Mouse (Mus musculus) midbrain, embryonic 11.5 days (tissue): Measurements from ENCODE around the gene Mrpl58. TPM values are rescaled to one million over a fixed set of nuclear protein-coding genes. Genes with fewer than 3 reads are reported as not detected.

Experiments
- ATAC-seq: fragments of 200-750 bp; cut with Nextera tagmentation; 2 replicates; pipeline ENCODE4 v1.8.0; 2017; ENCODE audit warnings: moderate TSS enrichment, moderate library complexity; ENCODE audit not compliant: low FRiP score
- DNase-seq: peaks from one replicate; pipeline ENCODE4 v3.0.0; 2015; ENCODE audit warnings: low spot score; ENCODE audit errors: missing footprints
- H3K27ac ChIP-seq: fragments of 300-500 bp; sonication (generic); 2 replicates; pipeline ENCODE4 v1.5.1; 2014; ENCODE audit warnings: low read depth, low read length
- H3K27me3 ChIP-seq: fragments of 300-500 bp; sonication (generic); 2 replicates; pipeline ENCODE4 v1.6.1; 2014; ENCODE audit warnings: mild to moderate bottlenecking, low read length, moderate library complexity, mixed read lengths; ENCODE audit not compliant: control insufficient read depth, insufficient read depth
- H3K36me3 ChIP-seq: fragments of 300-500 bp; sonication (generic); 2 replicates; pipeline ENCODE4 v1.6.1; 2014; ENCODE audit warnings: mild to moderate bottlenecking, low read length, moderate library complexity, mixed read lengths; ENCODE audit not compliant: control insufficient read depth, insufficient read depth
- H3K4me1 ChIP-seq: fragments of 300-500 bp; sonication (generic); 2 replicates; pipeline ENCODE4 v1.6.1; 2014; ENCODE audit warnings: low read length; ENCODE audit not compliant: control insufficient read depth, insufficient read depth
- H3K4me2 ChIP-seq: fragments of 300-500 bp; sonication (generic); 2 replicates; pipeline ENCODE4 v1.6.1; 2014; ENCODE audit warnings: mild to moderate bottlenecking, moderate library complexity
- H3K4me3 ChIP-seq: fragments of 300-500 bp; sonication (generic); 2 replicates; pipeline ENCODE4 v1.5.1; 2014; ENCODE audit warnings: low read depth, low read length
- H3K9ac ChIP-seq: fragments of 300-500 bp; sonication (generic); 2 replicates; pipeline ENCODE4 v1.6.1; 2014; ENCODE audit warnings: low read length
- H3K9me3 ChIP-seq: fragments of 300-500 bp; sonication (generic); 2 replicates; pipeline ENCODE4 v1.6.1; 2016; ENCODE audit warnings: low read length; ENCODE audit not compliant: control insufficient read depth
- WGBS: fragments of 180-500 bp; shearing (Covaris S2); extraction: QIAGEN DNeasy Blood & Tissue Kit; methylation state at CpG from one replicate; pipeline ENCODE4 v1.1.7; 2014; 5-methylcytosine and 5-hydroxymethylcytosine counted together
- polyA plus RNA-seq: library from polyadenylated mRNA; unstranded; fragments of >200 nt; fragmentation: Nextera tagmentation; extraction: Ambion mirVana; gene quantifications from 2 replicates; pipeline ENCODE4 v1.2.1, GENCODE M21; 2014

Mrpl58 gene
- 268 and 278 TPM in 2 replicates for polyA plus RNA-seq

DNA sequence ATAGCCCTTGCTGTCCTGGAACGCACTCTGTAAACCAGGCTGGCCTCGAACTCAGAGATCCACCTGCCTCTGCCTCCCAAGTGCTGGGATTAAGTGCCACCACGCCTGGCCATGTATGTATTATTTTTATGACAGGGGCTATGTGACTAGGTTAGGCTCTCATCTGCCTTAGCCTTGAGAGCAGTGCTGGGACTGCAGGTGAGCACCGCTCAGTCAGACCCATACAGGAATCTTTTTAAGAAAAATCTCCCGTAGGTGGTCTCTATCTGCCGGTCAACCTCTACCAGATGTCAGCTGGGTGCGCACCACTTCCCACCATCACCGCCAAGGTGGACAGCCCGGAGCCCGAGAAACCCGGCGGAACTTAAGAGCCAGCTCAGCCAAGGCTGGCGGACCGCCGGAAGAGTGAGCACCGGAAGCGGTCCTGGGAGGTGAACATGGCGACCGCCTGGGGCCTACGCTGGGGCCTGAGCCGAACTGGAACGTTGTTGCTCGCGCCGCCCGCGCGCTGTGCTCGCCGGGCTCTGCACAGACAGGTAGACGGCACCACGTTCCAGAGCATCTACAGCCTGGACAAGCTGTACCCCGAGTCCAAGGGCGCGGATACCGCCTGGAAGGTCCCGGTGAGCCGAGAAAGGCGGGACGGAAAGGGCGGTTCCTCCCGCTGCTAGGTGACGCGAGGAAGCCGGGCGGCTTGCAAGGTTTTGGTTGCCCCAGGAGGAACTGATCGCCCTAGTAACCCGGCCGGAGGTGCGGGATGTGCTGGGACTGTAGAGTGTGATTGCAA is at the start of gene Mrpl58:
TSS of gene Mrpl58 (plus strand) at position 415 of the 787 bp plus-strand sequence.
- ATAC-seq: peak; percentile 90
- Histone ChIP-seq H3K9me3 (no peaks in the 10 kb centered on the region), H3K27ac (peak within 1 kb of the TSS; percentile 62), H3K4me1 (peaks cover 18% of the 10 kb centered on the region), H3K9ac (peak within 1 kb of the TSS; percentile 90), H3K4me2 (peak within 1 kb of the TSS; percentile 90), H3K36me3 (peaks cover 6% of the 10 kb centered on the region), H3K27me3 (no peaks in the 10 kb centered on the region), H3K4me3 (peak within 1 kb of the TSS; percentile 76)
- DNase-seq: peak; percentile 98
- WGBS: 3% methylated on average over 50 of the region's 50 CpGs

GRCm38 (mm10) chr11:115354183-115354582 is 49.4 kb upstream of the Mrpl58 start:
- Histone ChIP-seq H3K9ac (no peak overlapping the region), H3K4me3 (no peak overlapping the region), H3K9me3 (no peaks in the 10 kb centered on the region), H3K4me1 (peaks cover 2% of the 10 kb centered on the region; the same call in 1 of the 2 replicates), H3K27me3 (no peaks in the 10 kb centered on the region), H3K4me2 (no peak overlapping the region), H3K27ac (no peak overlapping the region), H3K36me3 (no peaks in the 10 kb centered on the region)
- DNase-seq (peak; percentile 96), ATAC-seq (peak; percentile 57; the same call in 1 of the 2 replicates)
- 13% methylated on average over 8 of the region's 8 CpGs for WGBS

GRCm38 (mm10) chr11:115358468-115358867 is 45.1 kb upstream of the Mrpl58 start:
- no peak overlapping the region for H3K9ac ChIP-seq
- H3K4me1 ChIP-seq: peaks cover 2% of the 10 kb centered on the region; the same call in 1 of the 2 replicates
- no peak overlapping the region for H3K27ac ChIP-seq
- ATAC-seq: peak; percentile 65; the same call in 1 of the 2 replicates
- 17% methylated on average over 5 of the region's 5 CpGs for WGBS
- no peak overlapping the region for H3K4me2 ChIP-seq
- H3K27me3 ChIP-seq: no peaks in the 10 kb centered on the region
- H3K4me3 ChIP-seq: no peak overlapping the region
- H3K36me3 ChIP-seq: no peaks in the 10 kb centered on the region
- peak; percentile 91 for DNase-seq
- no peaks in the 10 kb centered on the region for H3K9me3 ChIP-seq

DNA sequence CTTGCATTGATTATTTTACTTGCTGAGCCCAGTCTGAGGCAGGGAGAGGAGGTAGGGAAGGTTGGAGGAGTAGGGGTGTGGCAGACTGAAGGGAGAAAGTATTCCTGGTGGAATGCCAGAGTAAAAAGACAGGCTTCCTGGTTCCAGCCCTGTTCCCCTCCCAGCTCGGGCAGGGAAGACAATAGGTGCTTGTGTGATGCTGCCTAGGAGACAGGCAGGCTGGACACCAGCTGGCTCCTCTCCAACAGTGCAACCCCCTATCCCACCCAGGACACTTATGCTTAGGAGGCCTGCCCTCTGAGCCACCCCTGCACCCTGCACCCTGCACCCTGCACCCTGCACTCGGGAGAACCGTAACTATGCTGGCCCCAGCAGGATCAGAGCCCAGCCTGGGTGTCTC is 44.3 kb upstream of the Mrpl58 start:
- H3K27ac ChIP-seq: no peak overlapping the region
- no peak overlapping the region for H3K4me2 ChIP-seq

DNA sequence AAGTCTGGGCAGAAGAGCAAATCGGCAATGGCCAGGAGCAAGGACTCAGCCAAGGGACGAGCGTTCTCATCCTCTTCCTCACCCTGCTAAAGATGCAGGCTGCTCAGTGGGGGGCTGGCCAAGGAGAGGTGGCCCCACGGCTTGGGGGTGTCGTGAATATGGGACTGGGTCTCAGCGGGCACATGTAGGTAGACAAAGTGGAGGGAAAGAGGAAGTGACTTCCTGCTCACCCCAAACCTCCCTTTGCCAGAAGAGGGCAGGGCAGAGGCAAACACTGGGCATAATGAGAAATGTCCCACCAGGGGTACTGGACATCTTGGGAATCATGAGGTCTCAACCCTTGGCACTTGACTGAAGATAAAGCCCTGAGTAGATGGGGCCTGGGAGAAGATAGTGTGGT is 43.8 kb upstream of the Mrpl58 start:
- H3K9ac ChIP-seq: no peak overlapping the region
- no peak overlapping the region for H3K4me3 ChIP-seq
- WGBS: 69% methylated on average over 6 of the region's 6 CpGs
- H3K36me3 ChIP-seq: no peaks in the 10 kb centered on the region
- no peaks in the 10 kb centered on the region for H3K27me3 ChIP-seq
- H3K4me2 ChIP-seq: no peak overlapping the region
- no peak overlapping the region for H3K27ac ChIP-seq
- H3K9me3 ChIP-seq: no peaks in the 10 kb centered on the region
- ATAC-seq (no peak), DNase-seq (no peak)
- H3K4me1 ChIP-seq: peaks cover 2% of the 10 kb centered on the region; the same call in 1 of the 2 replicates

More for the DNA sequence above, 44.3 kb upstream of the Mrpl58 start:
- 0 out of 2 replicates have a peak, but pooled peaks have one; percentile 40 for ATAC-seq
- Histone ChIP-seq H3K4me1 (peaks cover 2% of the 10 kb centered on the region; the same call in 1 of the 2 replicates), H3K4me3 (no peak overlapping the region), H3K9ac (no peak overlapping the region), H3K9me3 (no peaks in the 10 kb centered on the region), H3K27me3 (no peaks in the 10 kb centered on the region), H3K36me3 (no peaks in the 10 kb centered on the region)
- WGBS: 61% methylated on average over 3 of the region's 3 CpGs
- DNase-seq: peak; percentile 85

- Histone ChIP-seq H3K36me3 (no peaks in the 10 kb centered on the region), H3K9ac (no peak overlapping the region), H3K4me3 (no peak overlapping the region), H3K9me3 (no peaks in the 10 kb centered on the region), H3K27ac (no peak overlapping the region), H3K27me3 (no peaks in the 10 kb centered on the region; the same call in 1 of the 2 replicates), H3K4me1 (peaks cover 12% of the 10 kb centered on the region), H3K4me2 (no peak overlapping the region)
- 87% methylated on average over 3 of the region's 3 CpGs for WGBS
- DNase-seq: no peak
- ATAC-seq: no peak
Measured at GRCm38 (mm10) chr11:115364136-115364535, 39.4 kb upstream of the Mrpl58 start.

- no peaks in the 10 kb centered on the region for H3K36me3 ChIP-seq
- WGBS: 45% methylated on average over 7 of the region's 7 CpGs
- H3K4me1 ChIP-seq: peaks cover 12% of the 10 kb centered on the region
- DNase-seq (no peak), ATAC-seq (peak; percentile 43)
- H3K27ac ChIP-seq: no peak overlapping the region
- H3K4me2 ChIP-seq: peak overlapping the region; percentile 97
- H3K4me3 ChIP-seq: peak overlapping the region; percentile 68
- no peaks in the 10 kb centered on the region for H3K9me3 ChIP-seq
- H3K27me3 ChIP-seq: no peaks in the 10 kb centered on the region; the same call in 1 of the 2 replicates
- peak overlapping the region; percentile 64 for H3K9ac ChIP-seq
Measured at GRCm38 (mm10) chr11:115366039-115366705, 37.4 kb upstream of the Mrpl58 start.

- peak overlapping the region; percentile 68 for H3K4me3 ChIP-seq
- H3K9ac ChIP-seq: peak overlapping the region; percentile 64
- peaks cover 12% of the 10 kb centered on the region for H3K4me1 ChIP-seq
- no peaks in the 10 kb centered on the region for H3K36me3 ChIP-seq
- peak overlapping the region; percentile 44 for H3K27ac ChIP-seq
- no peaks in the 10 kb centered on the region for H3K9me3 ChIP-seq
- no peaks in the 10 kb centered on the region; the same call in 1 of the 2 replicates for H3K27me3 ChIP-seq
- peak overlapping the region; percentile 97 for H3K4me2 ChIP-seq
- peak; percentile 88 for DNase-seq
- WGBS: 1% methylated on average over 27 of the region's 28 CpGs
- ATAC-seq: peak; percentile 76
Measured at GRCm38 (mm10) chr11:115366706-115367394, 36.7 kb upstream of the Mrpl58 start.
